Mouse (Mus musculus) lung, postnatal 0 days (tissue): Measurements from ENCODE around the gene Tmem164.

Experiments
- CTCF ChIP-seq: IDR thresholded peaks from 2 replicates; pipeline ENCODE4 v1.5.1; 2016; ENCODE audit warnings: antibody characterized with exemption, mild to moderate bottlenecking
- EP300 ChIP-seq: IDR thresholded peaks from 2 replicates; pipeline ENCODE4 v1.6.1; 2016; ENCODE audit warnings: antibody characterized with exemption, mild to moderate bottlenecking, control low read depth

GRCm38 (mm10) chrX:142806126-142806525 is 124.9 kb downstream of the Tmem164 start:
- no peak for TF ChIP-seq EP300
- no peak for TF ChIP-seq CTCF
